Mouse (Mus musculus) E14TG2a.4 (cell line): ENCODE measurements at regions not wholly inside any gene's neighbourhood (a gene's known extent, or its start where the extent isn't known, plus 50 kb on each side); places are given as distances from the start of the nearest gene placed in this dataset.

Experiments used
- CTCF ChIP-seq: conservative IDR thresholded peaks from 2 replicates; pipeline ENCODE4 v1.5.1; 2014; ENCODE audit warnings: low read length
- NANOG ChIP-seq: IDR thresholded peaks from 2 replicates; pipeline ENCODE4 v1.6.1; 2014; ENCODE audit warnings: borderline replicate concordance, low read length, mixed read lengths

- TF ChIP-seq CTCF: no peak
- TF ChIP-seq NANOG: no peak
These were observed 89.3 kb downstream of the Fam168b start for GRCm38 (mm10) chr1:34753581-34753980.
